Mouse (Mus musculus) right cerebral cortex, adult 2 months (tissue): ENCODE measurements around the gene P3h1.

Experiments used
- DNase-seq, 2 experiments: peaks; one replicate each; pipeline ENCODE4 v3.0.0; 2021 to 2022; ENCODE audit warnings: low spot score in 2 of 2

Gene P3h1

DNA sequence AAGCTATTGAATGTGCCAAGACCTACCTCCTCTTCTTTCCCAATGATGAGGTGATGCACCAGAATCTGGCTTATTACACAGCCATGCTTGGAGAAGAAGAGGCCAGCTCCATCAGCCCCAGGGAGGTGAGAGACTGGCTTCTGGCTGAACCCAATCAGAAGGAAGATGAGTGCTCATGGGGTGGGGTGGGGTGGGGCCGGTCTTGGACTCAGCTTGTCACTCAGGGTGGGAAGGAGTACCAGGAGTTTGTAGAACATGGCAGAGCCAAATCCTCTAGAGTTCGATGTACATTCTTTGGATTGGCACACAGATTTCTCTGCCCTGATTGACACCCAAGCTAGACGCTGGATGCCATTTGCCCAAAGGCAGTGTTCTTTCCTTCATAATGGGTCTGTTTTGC, 5.9 kb downstream of the P3h1 start:
- no peak for DNase-seq

DNA sequence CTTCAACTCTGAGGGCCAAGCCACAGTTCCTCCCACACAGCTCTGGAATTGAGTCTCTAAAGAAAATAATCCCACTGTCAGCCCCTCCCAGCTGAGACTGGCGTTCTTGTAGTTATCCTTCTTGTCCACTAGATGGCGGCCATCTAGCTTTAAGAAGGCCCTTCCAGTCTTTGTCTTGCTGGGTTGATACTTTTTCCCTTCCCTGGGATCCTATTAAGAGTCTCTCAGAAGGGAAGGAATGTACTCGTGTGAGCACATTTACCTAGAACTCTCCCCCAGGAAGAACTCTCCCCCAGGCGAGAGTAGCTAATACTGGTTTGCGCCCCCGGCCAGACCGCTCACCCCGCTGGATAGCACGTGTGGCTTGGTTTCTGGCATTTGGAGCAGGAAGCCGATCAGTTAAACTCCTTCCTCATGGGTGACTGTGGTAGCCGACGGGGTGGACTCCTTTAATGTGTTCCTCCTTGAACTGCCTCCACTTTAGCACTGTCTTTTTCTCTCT, 6.5 kb downstream of the P3h1 start:
- peak; percentile 40 to 61 for DNase-seq

DNA sequence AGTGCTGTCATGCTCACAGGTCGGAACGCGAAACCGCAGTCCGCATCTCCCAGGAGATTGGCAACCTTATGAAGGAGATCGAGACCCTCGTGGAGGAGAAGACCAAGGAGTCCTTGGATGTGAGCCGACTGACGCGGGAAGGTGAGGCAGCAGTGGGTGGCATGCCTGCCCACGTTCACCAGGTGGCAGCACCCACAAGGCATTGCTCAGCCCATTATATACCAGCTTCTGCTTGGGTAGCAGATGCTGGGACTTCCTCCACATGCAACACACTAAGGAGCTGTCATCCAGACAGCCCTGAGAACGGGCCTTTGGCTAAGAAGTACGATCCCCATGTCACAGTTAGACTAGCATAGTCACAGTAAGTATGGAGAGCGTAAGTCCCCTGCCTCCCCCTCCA, 8.9 kb downstream of the P3h1 start:
- DNase-seq, result peak; percentile 63 to 68

DNA sequence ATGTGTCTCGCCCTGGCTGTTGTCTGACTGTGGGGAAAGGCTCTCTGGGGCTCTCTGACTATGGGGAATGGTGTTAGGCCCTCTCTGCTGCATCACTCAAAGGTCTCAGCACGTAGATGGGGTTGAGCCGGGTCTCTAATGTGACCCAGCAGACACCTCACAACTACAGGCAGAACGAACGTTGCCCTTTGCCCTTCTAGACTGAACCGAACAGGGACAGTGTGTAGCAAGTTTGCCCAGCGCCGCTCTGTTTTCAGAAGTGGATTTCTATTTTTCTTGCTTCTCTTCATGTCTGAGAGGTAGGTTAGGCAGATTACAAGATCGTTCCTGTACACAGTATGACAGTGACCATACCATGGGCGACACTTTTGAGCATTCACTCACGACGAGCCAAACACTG, 9.9 kb downstream of the P3h1 start:
- DNase-seq, result no peak

DNA sequence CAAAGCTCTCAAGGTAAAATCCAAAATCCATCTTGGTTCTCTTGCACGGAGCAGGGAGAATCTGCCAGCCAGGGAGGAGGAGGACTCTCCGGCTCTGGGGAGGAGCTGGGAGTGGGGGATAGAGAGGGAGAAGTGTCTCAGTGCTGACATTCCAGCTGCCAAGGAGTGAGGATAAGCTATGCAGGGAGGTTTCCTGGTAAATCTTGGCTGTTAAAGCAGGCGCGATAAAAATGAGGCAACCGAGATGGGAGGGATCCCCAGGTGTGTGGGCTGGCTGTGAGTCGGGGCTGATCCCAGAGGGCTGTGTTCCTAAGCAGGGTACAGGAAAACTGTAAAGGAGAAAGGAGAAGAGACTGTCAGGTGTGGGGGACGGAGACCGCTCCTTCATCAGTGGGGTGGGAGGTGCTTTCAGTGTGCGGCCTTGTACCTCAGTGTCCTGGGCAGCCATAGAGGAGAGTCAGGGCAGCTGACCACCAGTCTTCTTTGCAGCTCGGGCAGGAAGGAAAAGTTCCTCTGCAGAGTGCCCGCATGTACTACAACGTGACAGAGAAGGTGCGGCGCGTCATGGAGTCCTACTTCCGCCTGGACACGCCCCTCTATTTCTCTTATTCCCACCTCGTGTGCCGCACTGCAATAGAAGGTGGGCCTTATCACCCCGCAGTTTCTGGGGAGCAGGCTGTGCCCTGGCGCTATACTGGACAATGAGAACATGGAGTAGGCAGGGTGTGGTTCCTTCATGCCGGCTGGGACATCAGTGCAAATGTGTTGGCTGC, 11.9 kb downstream of the P3h1 start:
- DNase-seq, result peak; percentile 74 to 75

DNA sequence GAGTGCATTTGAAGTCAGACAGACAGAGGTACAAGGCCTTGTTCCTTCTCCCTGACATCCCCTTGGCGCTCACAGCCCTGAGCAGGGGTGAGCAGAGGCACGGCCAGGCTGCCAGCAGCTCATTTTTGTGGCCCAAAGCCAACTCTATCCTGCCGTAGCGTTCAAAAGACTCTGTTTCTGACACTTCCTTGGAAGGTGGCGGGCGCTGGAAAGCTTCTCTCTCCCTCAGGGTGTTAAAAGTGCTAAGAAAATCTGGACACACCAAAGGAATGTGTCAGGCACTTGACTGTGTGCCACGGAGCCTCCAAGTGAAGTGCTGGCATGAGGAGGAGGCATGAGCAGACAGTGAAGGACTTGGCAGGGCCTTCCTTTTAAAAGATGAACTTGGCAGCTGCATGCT, 12.8 kb downstream of the P3h1 start:
- DNase-seq, result peak; percentile 67 to 71

DNA sequence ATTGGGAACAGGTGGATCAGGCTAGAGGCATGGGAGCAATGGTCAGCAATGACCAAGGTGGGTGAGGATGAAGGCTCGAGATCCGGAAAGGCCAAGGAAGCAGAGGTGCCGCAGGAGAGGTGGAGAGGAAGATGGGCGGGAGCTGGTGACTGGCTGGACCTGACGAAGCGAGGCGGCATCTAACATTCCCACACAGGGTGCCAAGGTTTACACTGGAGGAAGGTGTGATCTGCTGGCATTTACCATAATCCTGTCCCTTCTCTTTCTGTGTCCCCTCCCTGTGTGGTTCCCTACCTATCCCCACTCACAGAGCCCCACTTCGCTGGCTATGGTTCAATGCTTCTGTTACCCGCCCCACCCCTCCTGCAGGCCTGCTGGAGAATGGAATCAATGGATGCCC, 13.2 kb downstream of the P3h1 start:
- peak in 1 of 2 experiments; percentile 30 for DNase-seq

DNA sequence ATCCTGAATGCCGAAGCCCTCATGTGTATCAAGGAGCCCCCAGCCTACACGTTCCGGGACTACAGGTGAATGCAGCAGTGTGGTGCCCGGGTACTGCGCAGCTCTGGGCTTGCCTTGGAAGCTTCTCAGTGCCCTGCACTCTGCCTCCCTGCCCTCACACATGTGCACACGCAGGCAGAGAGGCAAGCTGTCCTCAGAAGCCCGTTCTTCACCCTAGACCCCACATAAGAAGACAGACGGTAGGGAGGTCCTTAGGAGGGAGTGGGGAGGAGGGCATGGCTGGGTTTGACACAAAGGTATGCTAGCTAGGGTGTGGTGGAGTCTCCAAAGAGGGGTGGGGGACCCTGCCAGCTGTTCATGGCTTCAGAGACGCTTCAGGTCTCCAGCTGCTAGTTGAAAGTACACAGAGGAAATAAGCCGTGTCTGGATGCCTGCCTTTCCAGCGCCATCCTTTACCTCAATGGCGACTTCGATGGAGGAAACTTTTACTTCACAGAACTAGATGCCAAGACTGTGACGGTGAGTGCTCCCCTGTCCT, 14.0 kb downstream of the P3h1 start:
- no peak for DNase-seq

DNA sequence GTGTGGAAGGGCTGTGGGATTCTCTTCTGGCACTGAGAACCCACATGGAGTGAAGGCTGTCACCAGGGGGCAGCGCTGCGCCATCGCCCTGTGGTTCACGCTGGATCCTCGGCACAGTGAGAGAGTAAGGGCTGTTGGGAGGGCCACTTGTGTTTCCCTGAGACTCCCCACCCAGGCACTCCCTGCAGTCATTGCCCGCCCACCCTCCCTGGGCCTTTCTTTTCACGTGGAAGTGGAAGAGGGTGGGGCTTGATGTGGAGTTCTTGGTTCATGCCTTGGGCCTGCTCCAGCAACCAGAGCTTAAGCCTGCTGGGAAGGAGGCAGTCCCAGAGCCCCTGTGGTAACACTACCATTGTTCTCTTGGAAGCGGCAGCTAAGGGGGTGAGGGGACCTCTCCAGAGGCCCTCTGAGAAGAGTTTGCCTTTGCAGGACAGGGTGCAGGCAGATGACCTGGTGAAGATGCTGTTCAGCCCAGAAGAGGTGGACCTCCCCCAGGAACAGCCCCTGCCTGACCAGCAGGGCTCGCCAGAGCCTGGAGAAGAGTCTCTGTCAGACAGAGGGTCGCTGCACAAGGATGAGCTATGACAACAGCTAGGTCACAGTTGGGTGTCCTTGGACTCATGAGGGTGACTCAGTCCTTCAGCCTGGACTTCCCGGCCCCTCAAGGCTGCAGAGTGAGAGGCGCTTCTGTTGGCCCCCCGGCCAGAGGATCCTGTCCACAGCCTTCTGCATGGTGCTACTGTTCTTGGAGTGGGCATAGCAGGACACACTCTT, 14.9 kb downstream of the P3h1 start:
- DNase-seq, result peak; percentile 70 to 79

DNA sequence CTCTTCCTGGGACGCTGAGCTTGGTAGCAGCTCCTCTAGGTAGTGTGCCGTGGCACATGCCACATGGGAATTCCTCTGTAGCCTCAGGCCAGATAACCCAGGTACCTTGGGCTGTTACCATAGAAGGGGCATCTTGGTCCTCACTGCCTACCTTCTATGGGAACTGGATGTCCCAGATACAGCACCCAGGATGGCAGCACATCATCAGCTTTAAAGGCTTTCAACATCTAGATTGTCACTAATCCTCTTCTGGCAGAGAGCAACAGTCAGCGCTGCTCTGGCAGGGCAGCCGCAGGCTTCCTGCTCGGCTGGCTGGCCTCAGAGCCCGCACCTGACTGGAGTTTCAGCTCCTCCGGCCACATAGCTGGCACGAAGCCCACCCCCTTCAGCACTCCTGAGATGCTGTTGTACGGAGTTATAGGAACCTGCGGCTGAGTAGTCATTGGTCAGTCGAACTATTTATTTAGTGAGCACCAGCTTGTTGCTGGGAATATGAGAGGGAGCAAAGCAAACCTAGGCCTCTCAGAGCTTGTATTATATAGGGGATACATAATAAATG, 15.8 kb downstream of the P3h1 start:
- DNase-seq, result no peak

DNA sequence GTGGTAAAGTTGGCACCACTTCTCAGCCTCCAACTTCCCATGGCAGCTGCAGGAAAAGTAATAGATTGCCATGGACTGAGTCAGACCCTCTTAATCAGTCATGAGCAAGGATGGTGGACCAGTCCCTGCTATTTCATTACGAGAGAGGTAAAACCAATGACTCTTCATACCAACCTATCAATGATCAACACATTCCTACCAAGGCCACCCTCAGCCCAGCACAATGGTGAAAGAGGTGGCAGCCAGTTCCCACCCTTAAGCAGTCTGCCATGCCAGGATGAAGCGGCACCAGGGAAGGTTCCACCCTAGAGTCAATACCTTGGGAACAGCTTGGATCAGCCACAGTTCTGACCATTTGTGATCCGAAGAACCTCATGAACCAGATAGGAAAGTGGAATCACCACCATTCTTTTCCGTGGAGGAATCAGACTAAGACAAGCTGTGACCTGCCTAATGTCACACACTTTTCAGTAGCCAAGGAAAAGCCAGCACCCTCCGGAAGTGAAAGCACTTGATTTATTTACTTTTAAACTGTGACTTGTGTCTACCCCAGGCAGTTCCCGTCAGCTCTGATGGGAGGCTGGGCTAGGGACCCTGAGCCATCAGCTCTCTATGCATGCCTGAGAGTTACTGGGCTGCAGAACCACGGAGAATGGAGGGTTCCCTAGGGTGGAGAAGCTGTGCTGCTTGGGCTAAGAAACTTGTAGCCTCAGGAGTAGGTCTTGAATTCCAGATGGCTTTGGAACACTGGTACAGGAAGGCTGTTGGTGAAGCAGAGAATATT, 19.5 kb downstream of the P3h1 start:
- DNase-seq, result no peak

DNA sequence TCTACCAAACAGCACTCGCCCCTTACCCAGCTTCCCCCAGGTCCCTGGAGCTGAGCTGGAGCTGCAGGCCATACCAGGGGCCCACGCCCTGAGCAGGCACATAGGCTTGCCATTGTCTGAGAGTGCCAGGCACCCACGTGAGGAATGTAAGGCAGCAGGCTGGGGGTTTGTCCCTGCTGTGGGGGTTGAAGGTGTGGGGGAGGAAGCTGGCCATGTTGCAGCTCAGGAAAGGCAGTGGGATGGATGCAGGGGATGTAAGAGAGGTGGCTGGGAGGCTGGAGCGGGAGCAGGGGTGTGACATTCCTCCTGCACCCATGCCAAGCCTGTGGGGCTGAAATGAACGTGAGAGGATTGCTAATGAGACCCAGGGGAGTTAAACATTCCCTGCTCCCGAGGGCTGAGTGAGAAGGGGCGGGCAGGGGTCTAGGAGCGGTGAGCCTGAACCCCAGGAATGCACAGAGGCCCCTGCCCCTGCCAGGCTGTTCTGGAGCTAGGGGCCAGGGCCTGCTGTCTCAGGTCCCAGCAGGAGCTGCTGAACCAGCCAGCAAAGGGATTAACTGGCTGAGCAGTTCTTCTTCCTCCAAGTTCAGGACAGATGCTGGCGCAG, 21.4 kb downstream of the P3h1 start:
- DNase-seq, result peak; percentile 45 to 49

DNA sequence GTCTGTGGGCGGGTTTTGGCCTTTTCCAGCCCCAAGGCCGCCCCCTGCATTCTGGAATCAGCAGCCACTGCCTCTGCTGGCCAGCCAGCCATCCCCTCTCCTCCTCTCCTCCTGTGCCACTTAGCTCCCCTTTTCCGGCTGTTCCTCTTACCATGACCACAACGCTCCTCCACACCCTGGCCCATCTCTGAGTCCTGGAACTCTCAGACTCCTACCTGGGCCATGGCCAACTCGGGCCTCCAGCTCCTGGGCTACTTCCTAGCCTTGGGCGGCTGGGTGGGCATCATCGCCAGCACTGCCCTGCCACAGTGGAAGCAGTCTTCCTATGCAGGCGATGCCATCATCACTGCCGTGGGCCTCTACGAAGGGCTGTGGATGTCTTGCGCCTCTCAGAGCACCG, 22.6 kb downstream of the P3h1 start, which contains the start of gene Cldn19:
TSS of gene Cldn19 (plus strand) at position 64 of the 400 bp plus-strand sequence.
- no peak for DNase-seq

DNA sequence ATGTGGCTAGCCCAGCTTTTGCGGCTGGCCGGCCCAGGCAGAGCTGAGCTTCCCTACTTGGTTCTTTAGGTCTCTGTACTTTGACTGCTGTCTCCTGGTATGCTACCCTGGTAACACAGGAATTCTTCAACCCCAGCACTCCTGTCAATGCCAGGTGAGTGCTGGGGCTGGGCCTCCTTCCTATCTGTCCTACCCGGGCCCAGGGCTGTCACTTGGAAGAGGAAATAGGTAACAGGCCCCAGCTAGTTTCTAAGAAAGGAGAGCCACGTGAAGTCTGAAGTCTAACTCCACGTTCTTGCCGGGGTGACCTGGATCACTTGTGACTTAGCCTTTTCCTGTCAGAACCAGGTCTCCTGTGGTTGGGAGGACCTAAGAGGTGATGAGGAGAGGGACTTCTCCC, 24.4 kb downstream of the P3h1 start:
- no peak for DNase-seq

DNA sequence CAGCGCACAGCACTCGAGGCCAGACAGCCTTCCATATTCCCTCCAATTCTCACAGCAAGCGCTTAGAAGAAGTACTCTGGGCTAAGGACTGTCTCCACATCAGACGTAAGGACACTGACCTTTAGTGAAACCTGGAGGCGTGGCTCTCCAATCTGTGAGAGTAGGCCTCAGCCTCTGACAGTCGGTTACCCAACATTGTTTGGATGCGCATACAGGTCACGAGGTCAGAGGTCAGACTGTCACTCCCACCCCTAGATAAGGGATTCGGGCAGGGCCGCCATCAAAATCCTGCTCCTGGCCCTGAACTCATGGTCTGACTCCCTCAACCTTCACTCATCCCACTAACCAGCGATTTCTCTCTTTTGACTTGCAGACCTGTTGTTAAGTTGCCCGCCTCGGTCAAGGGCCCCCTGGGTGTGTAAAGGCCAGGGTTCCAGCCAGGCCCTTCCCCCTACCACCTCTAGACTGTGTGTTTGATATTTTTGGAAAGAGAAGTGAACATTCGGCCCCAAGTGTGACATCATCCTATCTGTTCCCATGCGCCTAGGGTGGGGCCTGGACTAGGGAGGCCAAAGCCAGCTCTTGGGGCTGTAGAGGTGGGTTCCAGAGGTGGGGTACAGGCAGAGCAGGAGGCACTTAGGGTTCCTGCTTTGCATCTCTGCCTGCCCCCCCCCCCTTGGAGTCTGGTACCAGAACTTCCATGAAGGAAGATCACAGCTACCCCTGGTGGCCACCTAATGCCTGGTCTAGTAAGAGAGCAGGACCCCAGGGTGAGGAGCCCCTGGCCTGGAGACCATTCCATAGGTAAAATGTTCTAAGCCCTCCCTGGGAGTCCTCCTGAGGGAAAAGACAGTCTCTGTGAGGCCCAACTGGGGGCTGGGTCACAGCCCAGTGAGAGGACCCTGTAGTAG, 26.9 kb downstream of the P3h1 start:
- no peak for DNase-seq

DNA sequence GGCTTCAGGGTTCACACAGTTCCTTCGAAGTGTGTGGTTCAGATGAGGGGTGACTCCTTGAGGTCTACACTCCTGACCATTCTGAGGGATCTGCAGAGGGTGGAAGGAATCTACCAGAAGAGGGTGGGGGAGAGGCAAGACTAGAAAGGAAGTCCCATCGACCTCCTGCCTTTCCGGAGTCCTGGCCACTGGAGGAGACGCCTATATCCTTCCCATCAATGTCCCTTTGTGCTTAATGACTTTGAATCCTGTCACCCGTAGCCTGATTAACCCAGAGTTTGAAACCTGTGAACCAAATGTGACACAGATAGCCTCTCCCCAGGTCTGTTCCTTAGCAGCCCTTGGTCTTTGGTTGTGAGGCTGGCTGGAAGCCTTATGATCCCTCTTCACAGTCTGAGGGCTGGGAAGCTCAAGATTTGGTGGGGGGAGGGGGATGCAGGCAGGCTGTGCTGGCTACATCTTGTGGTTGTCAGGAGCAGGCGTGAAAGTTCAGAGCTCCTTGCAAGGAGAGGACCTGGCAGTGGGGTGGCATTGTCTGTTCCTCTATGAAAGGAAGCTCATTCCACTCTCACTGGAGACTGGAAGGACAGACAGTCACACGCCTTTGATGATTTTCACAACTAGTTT, 28.5 kb downstream of the P3h1 start:
- no peak for DNase-seq

DNA sequence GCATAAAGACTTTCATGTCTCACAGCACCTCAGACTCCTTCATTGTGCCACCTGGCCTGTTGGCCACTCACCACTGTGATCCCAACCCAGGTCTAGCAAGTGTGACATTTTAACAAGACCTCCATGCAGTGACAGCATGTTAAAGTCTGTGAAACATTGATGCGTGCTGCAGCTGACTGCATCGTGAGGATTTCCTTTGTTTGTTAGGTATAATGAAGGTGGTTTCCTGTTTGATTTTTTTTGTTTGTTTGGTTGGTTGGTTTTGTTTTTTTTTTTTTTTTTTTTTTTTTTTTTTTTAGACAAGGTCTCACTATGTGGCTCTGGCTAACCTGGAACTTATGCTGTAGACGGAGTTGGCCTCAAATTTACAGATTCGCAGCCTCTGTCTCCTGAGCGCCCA, 29.8 kb downstream of the P3h1 start:
- no peak for DNase-seq

DNA sequence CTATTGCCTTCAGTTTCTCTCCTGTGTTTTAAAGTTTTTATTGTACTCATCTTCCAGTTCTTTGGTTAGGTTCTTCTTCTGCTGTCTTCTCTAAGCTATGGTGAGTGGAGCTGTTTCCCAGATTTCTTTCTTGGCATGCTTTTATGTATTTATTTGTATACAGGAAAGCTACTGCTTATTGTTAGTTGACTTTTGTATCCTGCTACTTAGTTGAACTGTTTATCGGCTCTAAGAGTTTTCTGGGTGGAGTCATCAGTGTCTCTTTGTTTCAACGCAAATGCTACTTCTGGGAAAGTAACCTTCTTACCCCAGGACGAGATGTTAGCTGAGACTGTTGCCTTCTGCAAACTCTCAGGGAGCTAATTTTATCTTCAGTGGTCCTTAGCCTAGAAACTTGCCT, 30.7 kb downstream of the P3h1 start:
- DNase-seq, result no peak

DNA sequence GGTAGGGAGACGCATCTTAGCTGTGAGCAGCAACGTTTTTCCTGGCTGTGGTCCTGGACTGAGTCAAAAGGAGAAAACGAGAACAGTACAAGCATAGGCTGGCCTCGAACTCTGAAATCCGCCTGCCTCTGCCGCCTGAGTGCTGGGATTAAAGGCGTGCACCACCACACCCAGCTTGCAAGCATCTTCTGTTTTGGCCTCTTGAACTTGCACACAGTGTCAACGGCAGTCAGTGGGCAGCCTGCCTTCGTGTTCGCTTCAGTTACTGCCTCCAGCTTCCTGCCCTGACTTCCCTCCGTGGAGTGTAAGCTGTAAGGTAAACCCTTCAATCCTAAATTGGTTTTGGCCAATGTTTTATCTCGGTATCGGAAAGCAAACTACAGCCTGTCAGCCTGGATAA, 33.9 kb downstream of the P3h1 start:
- no peak for DNase-seq

DNA sequence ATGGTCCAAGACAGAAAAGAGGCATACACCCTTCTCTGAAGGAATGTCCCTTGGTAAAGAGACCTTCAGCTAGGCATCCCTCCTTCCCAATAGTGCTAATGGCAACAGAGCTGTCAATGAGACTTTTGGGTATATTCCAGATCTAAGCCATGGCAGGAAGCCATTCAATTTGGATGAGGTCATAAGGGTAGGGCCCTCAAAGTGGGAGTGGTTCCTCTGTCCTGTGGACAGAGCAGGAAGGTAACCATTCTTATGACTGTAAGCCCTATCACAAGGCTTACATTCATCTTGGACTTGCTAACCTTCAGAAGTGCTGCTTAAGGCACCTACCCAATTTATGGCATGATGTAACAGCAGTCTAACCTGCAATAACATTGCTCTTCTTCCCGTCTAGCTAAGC, 41.9 kb downstream of the P3h1 start:
- DNase-seq, result no peak
